Mouse (Mus musculus): ENCODE measurements around the gene Coq9. TPM values are rescaled to one million over a fixed set of nuclear protein-coding genes. Genes with fewer than 3 reads are reported as not detected.
"Not testable (repeated sequence)": the region's sequence is repeated elsewhere in the genome, so short reads cannot be mapped to it uniquely, and the experiment has no call there.

Gene Coq9
- total RNA-seq, 1 experiment from 2014 or later = 269 TPM

DNA sequence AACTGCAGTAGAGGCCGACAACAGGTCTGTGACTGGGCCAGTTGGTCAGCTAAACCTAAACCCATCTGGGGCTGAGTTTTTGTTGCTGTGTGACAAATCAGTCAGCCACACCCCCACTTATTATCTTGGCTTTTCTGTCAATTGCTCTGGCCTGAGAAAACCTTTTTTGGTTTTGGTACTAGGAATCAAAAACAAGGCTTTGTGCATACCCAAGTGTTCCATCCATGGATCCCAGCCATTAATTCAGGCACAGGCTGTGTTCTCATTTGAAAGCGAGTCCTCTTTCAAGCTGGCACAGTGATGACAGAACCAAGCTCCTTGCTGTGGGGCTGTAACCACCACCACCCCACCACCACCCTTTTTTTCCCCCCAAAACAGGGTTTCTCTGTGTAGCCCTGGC lies 16.7 kb upstream of the Coq9 start:
- no peak for DNase-seq

DNA sequence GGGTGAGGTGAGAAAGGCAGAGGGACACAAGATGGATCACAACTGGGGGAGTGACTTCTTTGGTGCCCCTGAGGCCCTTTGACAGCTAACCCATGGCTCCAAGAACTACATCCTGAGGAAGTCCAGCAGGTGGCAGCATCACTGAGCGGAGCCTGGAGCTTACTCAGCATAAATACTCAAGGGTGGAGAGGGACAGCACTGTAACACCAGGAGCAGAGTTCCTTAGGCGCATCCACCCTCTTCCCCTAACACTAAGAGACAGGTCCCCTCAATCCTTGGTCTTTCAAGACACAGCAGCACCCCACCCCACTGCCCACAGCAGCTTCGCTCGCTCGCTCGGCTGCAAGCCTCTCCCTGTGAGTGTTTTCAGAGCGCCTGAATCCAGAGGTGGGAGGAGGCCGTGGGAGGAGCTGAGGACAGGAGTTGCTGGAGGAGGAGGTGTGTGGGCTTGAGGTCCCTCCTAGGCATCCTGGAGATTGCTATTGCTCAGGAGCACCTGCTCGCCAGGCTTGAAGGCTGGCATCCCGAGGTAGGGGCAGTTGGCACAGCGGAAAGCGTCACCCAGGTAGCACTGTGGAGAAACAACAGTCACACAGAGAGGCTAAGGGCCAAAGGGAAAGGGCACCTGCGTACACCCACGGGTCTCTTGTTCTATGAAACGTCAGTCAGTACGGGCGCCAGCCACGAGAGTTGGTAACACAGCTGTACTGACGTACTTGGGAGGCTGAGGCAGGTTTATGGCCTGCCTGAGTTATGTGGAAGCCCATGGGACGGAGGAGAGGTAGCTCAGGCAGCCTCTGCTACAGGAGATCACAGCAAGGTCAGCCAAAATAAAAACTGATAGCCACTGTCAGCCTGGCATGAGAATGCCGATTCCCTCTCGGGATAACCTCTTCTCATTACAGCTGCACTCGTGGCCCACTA lies 15.2 kb upstream of the Coq9 start:
- DNase-seq = peak; percentile 80

DNA sequence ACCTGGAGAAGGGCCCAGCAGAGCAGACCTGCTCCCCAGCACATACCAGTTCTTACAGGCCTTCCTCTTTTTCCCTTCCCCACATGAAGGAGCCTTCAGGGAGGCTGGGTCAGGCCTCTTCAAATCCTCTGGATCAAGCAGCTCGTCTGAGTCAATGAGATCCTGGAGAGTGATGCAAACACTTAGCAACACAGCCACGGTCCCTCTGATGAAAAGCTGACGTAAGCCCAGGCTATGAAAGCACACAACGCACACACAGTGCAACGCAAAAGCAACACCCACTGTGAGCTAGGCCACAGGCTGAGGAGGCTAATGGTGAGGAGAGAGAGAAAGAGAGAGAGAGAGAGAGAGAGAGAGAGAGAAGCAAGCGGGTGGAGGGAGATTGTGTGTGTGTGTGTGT lies 13.0 kb upstream of the Coq9 start:
- DNase-seq = no peak

DNA sequence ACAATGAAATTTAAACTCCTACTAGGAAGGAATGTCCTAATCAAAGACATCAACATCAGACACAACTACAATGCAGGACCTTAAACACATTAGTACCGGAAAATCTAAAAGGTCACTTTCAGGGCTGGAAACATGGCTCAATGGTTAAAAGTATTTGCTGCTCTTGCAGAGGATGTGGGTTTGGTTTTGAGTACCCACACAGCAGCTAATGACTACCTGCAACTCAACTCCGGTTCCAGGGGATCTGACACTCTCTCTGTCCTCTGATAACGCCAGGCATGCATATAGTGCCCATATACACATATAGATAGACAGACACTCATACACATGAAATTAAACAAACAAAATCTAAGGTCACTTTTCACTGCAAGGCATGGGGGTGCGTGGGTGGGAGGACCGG lies 11.9 kb upstream of the Coq9 start:
- no peak for DNase-seq

DNA sequence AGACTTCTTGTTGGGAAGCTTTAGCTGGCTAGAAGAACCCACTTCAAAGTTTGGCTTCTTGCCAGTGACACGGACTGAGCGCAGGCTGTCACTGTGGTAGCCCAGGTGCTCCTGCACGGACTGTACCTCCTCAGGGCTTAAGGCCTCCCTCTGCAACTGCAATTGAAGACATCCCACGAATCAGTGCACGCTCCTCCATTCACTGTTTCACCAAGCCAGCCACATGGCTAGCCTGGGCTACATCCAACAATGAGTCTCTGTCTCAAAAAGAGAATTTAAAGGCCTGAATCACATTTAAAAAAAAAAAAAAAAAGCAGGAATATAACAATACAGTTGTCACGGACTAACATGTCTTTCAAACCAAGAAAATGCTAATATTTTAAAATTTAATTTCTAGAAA lies 9.8 kb upstream of the Coq9 start:
- no peak for DNase-seq

DNA sequence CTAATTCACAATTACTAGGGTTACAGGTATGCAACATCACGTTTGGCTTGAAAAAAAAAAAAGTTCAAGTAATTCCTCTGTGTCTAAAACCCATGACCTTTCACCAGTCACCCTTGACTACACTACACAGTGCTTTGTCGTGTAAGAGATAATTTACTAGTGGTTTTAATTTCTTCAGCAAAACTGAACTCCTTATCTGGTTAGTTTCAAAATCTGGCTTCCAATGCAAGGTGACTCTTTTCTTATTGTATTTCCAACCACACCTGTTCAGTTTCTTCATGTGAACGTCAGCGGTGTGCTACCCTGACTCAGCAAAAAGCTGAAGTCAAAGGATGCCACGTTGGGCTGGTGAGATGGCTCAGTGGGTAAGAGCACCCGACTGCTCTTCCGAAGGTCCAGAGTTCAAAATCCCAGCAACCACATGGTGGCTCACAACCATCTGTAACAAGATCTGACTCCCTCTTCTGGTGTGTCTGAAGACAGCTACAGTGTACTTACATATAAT lies 4.2 kb upstream of the Coq9 start:
- not testable (repeated sequence) for DNase-seq

DNA sequence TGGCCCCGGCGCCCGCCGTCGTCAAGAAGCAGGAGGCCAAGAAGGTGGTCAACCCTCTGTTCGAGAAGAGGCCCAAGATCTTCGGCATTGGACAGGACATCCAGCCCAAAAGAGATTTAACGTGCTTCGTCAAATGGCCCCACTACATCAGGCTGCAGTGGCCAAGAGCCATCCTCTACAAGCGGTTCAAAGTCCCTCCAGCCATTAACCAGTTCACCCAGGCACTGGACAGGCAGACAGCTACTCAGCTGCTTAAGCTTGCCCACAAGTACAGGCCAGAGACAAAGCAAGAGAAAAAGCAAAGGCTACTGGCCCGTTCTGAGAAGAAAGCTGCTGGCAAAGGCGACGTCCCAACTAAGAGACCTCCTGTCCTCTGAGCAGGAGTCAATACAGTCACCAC lies 2.4 kb upstream of the Coq9 start:
- not testable (repeated sequence) for DNase-seq

DNA sequence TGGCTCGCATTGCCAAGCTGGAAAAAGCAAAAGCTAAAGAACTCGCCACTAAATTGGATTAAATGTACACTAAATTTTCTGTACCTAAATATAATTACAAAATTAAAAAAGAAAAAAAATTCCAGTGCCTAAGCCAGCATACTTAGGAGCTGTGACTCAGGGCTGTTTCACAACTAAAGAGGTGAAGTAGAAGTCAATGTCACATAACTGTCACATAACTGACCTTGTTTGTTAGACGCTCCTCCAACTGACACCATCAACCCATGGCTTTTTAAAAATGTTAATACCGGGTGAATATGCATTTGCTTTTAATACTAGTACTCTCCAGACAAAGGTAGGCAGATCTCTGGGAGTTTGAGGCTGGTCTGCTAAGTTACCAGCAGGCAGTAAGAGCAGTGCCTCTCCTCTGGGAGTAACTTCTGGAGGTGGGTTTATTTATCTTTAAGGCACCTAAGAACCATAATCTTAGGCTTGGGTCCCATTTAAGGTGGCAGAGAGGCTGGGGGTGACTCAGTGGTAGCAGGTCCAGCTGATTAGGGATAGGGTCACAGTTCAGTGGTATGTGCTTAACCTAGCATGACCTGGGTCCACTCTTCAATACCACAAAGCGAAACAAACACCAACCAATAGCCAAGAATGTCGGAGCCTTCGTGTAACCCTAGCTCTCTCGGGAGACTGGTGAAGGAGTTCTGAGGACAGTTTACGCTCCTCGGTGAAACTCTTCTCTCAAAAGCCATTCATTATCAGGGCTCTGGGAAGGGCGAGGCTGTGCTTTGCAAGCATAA lies 1.5 kb upstream of the Coq9 start:
- DNase-seq = peak; percentile 42

DNA sequence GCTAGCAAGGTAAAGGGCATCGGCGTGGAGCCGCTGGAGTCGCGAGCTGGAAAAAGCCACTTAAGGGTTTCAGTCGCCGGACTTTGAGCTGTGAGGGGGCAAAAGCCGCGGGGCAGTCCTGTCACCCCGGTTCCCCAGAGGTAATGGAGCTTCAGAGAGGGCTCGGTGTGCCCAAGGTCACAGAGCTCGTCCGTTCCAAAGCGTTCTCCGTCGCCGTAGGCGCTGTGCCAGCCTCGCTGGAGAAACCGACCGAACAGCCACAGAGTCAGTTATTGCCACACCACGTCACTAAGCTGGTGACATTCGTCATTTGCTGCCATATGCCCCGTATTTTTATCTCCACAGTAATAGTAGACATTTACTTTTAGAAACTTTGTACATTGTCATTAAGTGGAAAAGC lies 479 bp downstream of the Coq9 start:
- peak; percentile 92 for DNase-seq

DNA sequence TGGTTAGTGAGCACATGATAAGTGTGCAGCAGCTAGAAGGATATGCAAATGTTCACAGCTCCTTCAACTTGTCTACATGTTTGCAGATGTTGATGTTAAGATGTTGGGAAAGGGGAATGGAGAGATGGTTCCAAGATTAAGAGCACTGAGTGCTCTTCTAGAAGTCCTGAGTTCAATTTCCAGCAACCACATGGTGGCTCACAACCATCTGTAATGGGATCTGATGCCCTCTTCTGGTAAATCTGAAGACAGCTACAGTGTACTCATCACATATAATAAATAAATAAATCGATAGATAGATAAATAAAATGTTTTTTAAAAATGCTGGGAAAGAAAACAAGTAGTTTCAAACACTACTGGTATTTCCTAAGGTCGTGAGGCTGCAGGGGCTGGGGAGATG lies 3.1 kb downstream of the Coq9 start:
- no peak for DNase-seq

DNA sequence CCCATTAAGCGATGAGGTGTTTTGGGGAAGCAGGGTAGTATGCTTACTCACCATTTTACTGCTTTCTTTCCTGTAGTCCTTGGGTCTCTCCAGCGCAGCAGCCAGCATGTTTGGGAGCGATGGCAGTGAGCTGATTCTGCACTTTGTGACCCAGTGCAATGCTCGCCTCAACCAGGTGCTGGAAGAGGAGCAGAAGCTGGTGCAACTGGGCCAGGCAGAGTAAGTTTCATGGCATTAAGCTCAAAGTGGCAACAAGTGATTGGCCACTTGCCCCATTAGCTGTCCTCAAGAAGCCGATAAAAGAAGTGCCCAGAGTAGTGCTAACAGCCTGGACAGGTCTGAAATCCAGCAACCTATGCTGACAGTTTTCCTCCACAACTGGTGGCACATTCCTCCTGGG lies 11.9 kb downstream of the Coq9 start:
- no peak for DNase-seq

DNA sequence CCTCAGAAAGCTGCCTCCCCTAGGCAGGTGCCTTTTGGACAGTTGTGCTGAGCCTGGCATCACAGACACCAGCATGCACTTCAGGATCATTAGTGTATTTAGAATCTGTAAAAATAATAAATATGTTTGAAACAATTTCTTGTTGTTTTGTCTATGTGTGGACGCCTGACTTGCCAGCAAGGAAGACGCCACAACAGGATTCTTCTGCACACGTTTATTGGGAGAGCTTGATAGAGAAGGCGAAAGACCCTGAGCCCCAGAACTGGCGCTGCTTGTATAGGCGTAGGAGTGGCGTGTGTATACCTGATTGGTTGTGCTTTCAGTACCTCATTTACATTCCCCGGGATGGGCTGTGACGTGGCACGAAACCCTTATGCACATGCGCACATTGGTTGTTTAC lies 16.6 kb downstream of the Coq9 start:
- DNase-seq = not testable (repeated sequence)

DNA sequence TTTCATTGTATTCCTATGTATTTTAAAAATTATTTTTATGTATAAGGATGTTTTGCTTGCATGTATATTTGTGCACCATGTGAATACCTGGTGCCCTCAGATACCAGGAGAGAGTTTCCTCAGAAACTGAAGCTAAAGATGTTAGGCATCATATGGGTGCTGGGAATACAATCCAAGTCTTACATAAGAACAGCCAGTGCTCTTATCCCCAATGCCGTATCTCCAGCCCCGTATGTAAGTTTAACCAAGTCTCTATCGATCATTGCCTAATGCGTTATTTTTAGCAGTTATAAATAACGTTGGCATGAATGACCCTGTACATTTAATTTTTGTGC lies 18.9 kb downstream of the Coq9 start:
- no peak for DNase-seq

DNA sequence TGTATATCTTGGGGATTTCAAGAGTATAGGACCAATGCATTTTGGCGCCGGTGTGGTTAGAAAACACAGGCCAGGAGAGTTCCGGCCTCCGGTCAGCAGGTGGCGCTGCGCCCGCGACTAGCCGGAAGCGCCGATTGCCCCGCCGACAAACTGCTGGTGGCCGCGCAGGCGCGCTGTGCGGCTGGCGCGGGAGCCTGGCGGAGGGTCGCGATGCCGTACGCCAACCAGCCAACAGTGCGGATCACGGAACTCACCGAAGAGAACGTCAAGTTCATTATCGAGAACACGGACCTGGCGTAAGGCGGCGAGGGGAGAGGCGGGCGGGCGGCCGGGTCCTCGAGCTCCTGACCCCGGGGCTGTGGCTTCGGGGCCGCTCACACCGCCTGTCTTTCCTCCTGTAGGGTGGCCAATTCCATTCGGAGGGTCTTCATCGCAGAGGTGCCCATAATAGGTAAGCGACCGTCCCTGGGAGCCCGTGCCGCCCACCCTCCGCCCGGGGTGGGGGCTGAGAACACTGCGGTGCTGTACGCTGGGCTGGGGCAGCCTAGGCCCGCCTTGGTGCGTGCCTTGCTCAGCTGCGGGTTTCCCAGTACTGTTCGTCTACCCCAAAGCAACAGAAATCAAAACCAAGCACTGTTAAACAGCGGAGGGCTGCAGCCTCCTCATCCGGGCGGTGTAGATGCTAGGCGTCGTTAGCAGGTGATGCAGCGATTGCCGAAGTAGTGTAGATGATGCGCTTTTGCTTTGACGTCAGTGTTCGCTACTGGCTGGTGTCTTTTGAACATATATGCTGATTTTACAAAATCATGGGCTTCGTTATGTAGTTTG lies 19.4 kb downstream of the Coq9 start, which contains the start of gene Polr2c:
TSS of gene Polr2c (plus strand) at position 105 of the 828 bp plus-strand sequence.
- peak; percentile 94 for DNase-seq

DNA sequence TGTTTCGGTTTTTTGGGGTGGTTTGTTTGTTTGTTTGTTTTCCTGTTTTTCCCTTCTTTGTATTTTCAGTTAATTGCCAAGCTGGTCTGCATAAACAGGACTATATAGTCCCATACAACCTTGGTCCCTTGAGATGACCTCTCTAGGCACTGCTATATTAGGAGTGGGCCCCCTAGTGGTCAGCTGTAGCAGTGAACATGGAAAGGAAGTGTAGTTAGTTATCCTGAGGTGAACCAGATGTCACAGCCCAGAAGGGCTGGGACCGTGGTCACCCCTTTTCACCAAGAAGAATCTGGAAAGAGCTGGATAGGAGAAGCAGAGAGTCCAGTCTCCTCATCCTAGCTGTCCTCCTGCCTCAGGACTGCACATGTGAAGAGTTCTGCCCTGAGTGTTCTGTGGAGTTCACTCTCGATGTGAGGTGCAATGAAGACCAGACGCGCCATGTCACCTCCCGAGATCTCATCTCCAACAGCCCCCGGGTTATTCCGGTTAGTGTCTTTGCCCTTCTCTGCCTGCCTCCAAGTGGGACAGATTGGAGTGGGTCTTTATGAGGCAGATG lies 23.3 kb downstream of the Coq9 start:
- DNase-seq = peak; percentile 86

DNA sequence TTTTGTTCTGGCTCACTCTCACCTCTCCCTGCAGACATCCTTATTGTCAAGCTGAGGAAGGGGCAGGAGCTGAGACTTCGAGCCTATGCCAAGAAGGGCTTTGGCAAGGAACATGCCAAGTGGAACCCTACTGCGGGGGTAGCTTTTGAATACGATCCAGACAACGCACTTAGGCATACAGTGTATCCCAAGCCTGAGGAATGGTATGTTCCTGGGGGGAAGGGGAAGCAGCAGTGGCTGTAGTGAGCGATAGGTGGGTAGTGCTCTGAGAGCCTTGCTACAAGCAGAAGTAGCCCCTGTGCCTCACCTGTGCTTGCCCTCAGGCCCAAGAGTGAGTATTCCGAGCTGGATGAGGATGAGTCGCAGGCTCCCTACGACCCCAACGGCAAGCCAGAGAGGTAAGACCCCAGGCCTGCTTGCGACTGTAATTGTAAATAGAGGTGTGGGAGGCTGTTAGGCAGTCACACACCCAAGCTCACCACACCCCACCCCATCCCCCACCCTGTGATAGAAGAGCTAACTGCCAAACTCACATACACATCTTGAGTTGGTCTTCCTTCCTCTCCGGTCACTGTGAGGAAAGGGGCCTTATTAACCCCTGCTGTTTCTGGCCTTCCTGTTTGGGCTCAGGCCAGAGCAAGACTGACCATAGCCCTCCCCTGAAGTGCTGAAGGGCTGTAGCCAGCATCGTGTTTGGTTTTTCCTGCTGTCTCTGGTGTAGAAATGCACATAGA lies 24.5 kb downstream of the Coq9 start:
- no peak for DNase-seq

DNA sequence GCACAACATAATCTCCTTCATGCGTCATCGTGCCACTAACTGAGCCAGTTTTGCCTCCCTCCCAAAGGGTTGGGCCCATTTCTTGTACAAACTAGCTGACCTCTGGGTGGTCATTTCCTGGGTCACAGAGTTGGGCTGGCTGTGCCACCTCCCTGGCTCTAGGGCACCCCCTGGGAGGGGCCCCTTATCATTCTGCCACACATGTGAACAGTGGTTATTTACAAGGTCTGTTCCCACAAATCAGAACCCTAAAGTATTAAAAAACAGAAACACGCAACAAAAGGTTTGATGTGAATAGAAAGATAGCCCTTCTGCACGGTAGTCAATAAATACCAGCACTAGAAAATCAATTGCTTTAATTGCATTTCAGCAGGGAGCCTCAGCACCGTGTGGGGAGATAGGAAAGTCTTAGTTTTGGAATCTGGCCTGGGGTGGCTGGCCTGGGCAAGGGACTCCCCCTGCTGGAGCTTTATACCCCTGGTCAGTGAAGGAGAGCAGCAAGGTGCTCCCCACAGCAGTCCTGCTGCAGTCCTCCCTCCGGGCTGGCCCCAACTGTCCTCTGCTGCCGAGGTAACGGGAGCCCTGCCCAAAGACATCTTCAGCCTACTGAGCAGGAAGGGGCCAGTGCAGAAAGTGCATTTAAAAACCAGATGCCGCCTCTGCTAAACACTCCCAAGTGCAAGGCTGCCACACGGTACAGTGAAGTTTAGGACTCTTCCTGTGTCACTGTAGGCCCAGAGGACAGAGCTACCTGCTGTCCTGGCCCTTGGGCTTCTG lies 26.0 kb downstream of the Coq9 start:
- peak; percentile 42 for DNase-seq

DNA sequence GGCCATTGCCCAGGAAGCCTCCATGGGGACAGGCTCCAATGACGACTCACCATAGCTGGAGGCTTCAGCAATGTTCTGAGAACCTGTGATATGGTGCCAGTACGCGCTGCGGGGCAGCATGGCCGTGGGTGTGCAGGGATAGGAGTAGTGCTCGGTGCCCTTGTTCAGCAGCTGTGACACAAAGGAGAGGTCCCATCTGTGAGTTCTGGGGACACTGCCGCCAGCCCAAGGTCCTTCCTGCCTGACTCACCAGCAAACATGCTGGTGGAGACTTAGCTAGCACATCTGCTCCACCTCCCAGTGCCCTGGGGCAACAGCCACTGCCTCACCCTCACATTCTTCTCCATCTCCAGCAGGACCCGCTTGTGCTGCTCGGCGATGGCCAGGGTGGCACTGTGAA lies 27.2 kb downstream of the Coq9 start:
- peak; percentile 80 for DNase-seq

DNA sequence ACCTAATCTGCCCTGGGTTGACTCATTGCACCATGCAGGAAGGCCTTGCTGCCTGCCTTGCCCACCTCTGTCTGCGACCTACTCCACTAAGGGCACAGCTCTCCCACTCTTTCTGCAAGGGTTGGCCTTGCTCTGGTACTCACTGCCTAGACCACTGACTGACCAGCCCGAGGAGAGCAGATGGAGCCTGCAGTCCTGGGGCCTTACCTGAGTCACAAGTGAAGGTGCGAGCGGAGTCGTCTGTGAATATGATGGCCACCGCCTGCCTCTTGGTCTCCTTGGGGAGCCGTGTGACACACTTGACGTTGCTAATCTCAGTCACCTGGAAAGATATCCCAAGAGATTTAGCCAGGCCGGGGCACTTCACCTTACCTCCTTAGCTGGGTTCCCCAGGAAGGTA lies 28.8 kb downstream of the Coq9 start:
- no peak for DNase-seq

DNA sequence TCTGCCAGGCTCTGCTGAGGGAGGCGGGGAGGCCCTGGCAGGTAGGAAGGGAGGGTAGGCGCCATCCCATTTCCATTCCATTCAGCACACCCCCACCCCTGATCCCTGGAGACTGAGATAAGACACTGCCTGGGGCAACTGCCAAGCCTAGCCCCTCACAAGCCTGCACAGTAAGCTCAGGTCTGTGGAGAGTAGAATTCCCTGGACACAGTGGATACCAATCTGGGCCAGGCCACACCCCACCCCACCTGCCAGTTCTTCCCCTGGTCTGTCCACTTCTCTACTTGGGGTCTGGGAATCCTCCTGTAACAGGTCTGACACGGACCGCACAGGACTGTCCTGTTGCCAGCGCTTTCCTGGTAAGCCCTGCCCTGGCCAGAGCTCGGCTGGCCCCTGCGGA lies 31.0 kb downstream of the Coq9 start:
- no peak for DNase-seq

DNA sequence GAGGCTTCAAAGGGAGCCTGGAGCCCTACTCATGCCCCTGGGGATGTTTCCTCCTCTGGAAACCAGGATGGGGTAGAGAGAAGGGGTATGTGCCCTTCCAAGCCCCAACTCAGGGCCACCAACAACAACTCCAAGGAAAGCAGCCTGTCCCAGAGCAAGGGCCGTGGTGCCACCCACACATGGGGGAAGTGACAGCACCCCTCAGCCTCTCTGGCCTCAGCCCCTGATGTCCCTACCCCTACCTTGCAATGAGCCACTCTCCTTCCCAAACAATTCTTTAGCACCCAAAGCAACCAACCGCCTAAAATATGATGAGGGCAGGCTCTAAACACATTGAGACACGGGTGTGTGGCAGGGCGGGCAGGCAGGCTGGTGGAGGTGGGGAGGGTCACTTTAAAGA lies 31.9 kb downstream of the Coq9 start:
- no peak for DNase-seq
